11 mouse cellular contexts compared by ENCODE assay signal in genomic region chr15:102258581-102259253, GRCm38 (mm10). TPM values are rescaled to one million over a fixed set of nuclear protein-coding genes. Genes with fewer than 3 reads are reported as not detected.
A peak's percentile ranks its signal among the peaks of the same experiment; 100 is the strongest.
DNase-seq lines count a peak whose midpoint lies in the region; ATAC-seq and TF ChIP-seq lines count a peak whose summit lies in the region.
"Had no signal": no experiment of that assay in that cellular context is flagged by ENCODE, and none has a peak within 500 bp of the region (broad histone marks: within the 10 kb centered on the region; RNA-seq: fewer than 3 reads in every experiment).

No protein-coding gene starts in this region.

- no peak for TF ChIP-seq CTCF in intestine, postnatal 0 days (IDR thresholded peaks at IDR 0.05; ENCODE audit: low read depth)

- no peak overlapping the region for H3K9ac ChIP-seq in intestine, embryonic 14.5 days (ENCODE audit: low read length)
- H3K9ac ChIP-seq in intestine, postnatal 0 days (ENCODE audit: low read depth, low read length), result no peak overlapping the region
- H3K9ac ChIP-seq in forebrain, embryonic 13.5 days, result 0 out of 2 replicates have a peak overlapping the region, but pooled peaks have one; percentile 14

- peak; percentile 40 for ATAC-seq in intestine, embryonic 14.5 days (replicated peaks; ENCODE audit: low FRiP score, low TSS enrichment, low read depth)
- ATAC-seq in intestine, postnatal 0 days, result no peak
- ATAC-seq in forebrain, embryonic 13.5 days, result no peak
- ATAC-seq in erythroblast, adult 5-6 weeks (replicated peaks; ENCODE audit: low FRiP score, poor library complexity, severe bottlenecking), result no peak
- ATAC-seq in erythroid progenitor cell, adult 5-6 weeks (replicated peaks; ENCODE audit: low FRiP score, poor library complexity, severe bottlenecking), result no peak

- no peak overlapping the region for H3K4me3 ChIP-seq in intestine, embryonic 14.5 days (ENCODE audit: low read depth, low read length)
- H3K4me3 ChIP-seq in intestine, postnatal 0 days (ENCODE audit: low read depth, low read length), result no peak overlapping the region
- H3K4me3 ChIP-seq in forebrain, embryonic 13.5 days, result no peak overlapping the region

- peaks cover 4% of the 10 kb centered on the region; the same call in 1 of the 2 replicates for H3K27me3 ChIP-seq in intestine, embryonic 14.5 days (replicated peaks; ENCODE audit: control insufficient read depth, insufficient read depth, low read length)
- peaks cover 12% of the 10 kb centered on the region; the same call in 1 of the 2 replicates for H3K27me3 ChIP-seq in intestine, postnatal 0 days (replicated peaks; ENCODE audit: control insufficient read depth, insufficient read depth, low read length)
- H3K27me3 ChIP-seq in forebrain, embryonic 13.5 days, result peaks cover 62% of the 10 kb centered on the region

- peaks cover 19% of the 10 kb centered on the region for H3K4me1 ChIP-seq in intestine, embryonic 14.5 days (replicated peaks; ENCODE audit: control insufficient read depth, insufficient read depth, low read length)
- peaks cover 4% of the 10 kb centered on the region; the same call in 1 of the 2 replicates for H3K4me1 ChIP-seq in intestine, postnatal 0 days (replicated peaks; ENCODE audit: control insufficient read depth, insufficient read depth, low read length)
- H3K4me1 ChIP-seq in forebrain, embryonic 13.5 days, result peaks cover 30% of the 10 kb centered on the region

- no peaks in the 10 kb centered on the region for H3K36me3 ChIP-seq in intestine, embryonic 14.5 days (ENCODE audit: control insufficient read depth, insufficient read depth, low read length)
- H3K36me3 ChIP-seq in intestine, postnatal 0 days (ENCODE audit: control insufficient read depth, insufficient read depth), result no peaks in the 10 kb centered on the region
- no peaks in the 10 kb centered on the region for H3K36me3 ChIP-seq in forebrain, embryonic 13.5 days (ENCODE audit: poor library complexity, severe bottlenecking)

- no peaks in the 10 kb centered on the region for H3K9me3 ChIP-seq in intestine, embryonic 14.5 days (ENCODE audit: control insufficient read depth, low read length)
- no peaks in the 10 kb centered on the region for H3K9me3 ChIP-seq in intestine, postnatal 0 days (ENCODE audit: control insufficient read depth)
- H3K9me3 ChIP-seq in forebrain, embryonic 13.5 days (replicated peaks), result no peaks in the 10 kb centered on the region

- H3K4me2 ChIP-seq in intestine, embryonic 14.5 days (ENCODE audit: low read length), result no peak overlapping the region; the same call in 1 of the 2 replicates
- no peak overlapping the region for H3K4me2 ChIP-seq in intestine, postnatal 0 days (replicated peaks; ENCODE audit: low read depth)
- H3K4me2 ChIP-seq in forebrain, embryonic 13.5 days, result no peak overlapping the region

- no peak overlapping the region; the same call in 1 of the 2 replicates for H3K27ac ChIP-seq in intestine, embryonic 14.5 days (ENCODE audit: low read depth)
- H3K27ac ChIP-seq in intestine, postnatal 0 days (ENCODE audit: low read depth, low read length), result no peak overlapping the region
- H3K27ac ChIP-seq in forebrain, embryonic 13.5 days, result no peak overlapping the region

- 24% methylated on average over 11 of the region's 11 CpGs for WGBS in intestine, embryonic 14.5 days
- WGBS in intestine, postnatal 0 days, result 39% methylated on average over 11 of the region's 11 CpGs
- WGBS in forebrain, embryonic 13.5 days, result 16% methylated on average over 11 of the region's 11 CpGs

- DNase-seq in embryo, embryonic 10.5 days (ENCODE audit: low spot score), result peak; percentile 40
- no peak for DNase-seq in embryo, embryonic 9.5 days (ENCODE audit: extremely low spot score)
- no peak for DNase-seq in intestine, embryonic 14.5 days (ENCODE audit: low spot score)
- peak; percentile 51 for DNase-seq in 3T3-L1 (ENCODE audit: low read depth, low spot score)
- DNase-seq: B cell, adult 2 months; layer of hippocampus, adult 9-11 months had no signal

RNA-seq across cellular contexts. Expression of gene Rarg, which starts 1.4 kb away (rescaled TPM):
- polyA plus RNA-seq in intestine, embryonic 14.5 days (2014; fragmentation: Nextera tagmentation; extraction: Ambion mirVana), result 16.4 and 17.1 TPM in 2 replicates
- polyA plus RNA-seq in intestine, postnatal 0 days (2015; fragmentation: Nextera tagmentation; extraction: Ambion mirVana), result 5.9 and 7.3 TPM in 2 replicates
- 3.2 and 4.2 TPM in 2 replicates for polyA plus RNA-seq in forebrain, embryonic 13.5 days (2015; fragmentation: Nextera tagmentation; extraction: Ambion mirVana)
- total RNA-seq in erythroblast, adult 5-6 weeks (2015; ENCODE audit: low replicate concordance), result 0.84 and 1.5 TPM in 2 replicates
- total RNA-seq in erythroblast, adult 5-6 weeks (2017; ENCODE audit: low replicate concordance), result 0.84 and 5.2 TPM in 2 replicates
- 4.6 and 9.4 TPM in 2 replicates for total RNA-seq in erythroid progenitor cell, adult 5-6 weeks (2015; ENCODE audit: low replicate concordance)
- total RNA-seq in erythroid progenitor cell, adult 5-6 weeks (2017; ENCODE audit: low replicate concordance), result 2.6 and 3.6 TPM in 2 replicates

RNA-seq across cellular contexts. Expression of gene Gm9918, which starts 11.6 kb away (rescaled TPM):
- polyA plus RNA-seq in intestine, embryonic 14.5 days (2014; fragmentation: Nextera tagmentation; extraction: Ambion mirVana), result 0.11 and 0.19 TPM in 2 replicates
- polyA plus RNA-seq in intestine, postnatal 0 days (2015; fragmentation: Nextera tagmentation; extraction: Ambion mirVana), result 0.07 TPM in 1 of 2 replicates, not detected in the other
- polyA plus RNA-seq in forebrain, embryonic 13.5 days (2015; fragmentation: Nextera tagmentation; extraction: Ambion mirVana), result 0.09 TPM in 1 of 2 replicates, not detected in the other
- not detected in 2 replicates for total RNA-seq in erythroblast, adult 5-6 weeks (2015; ENCODE audit: low replicate concordance)
- not detected in 2 replicates for total RNA-seq in erythroblast, adult 5-6 weeks (2017; ENCODE audit: low replicate concordance)
- not detected in 2 replicates for total RNA-seq in erythroid progenitor cell, adult 5-6 weeks (2015; ENCODE audit: low replicate concordance)
- total RNA-seq in erythroid progenitor cell, adult 5-6 weeks (2017; ENCODE audit: low replicate concordance), result not detected in 2 replicates
- total RNA-seq: gastrocnemius, postnatal 25 days had no signal

RNA-seq across cellular contexts. Expression of gene Mfsd5, which starts 20.5 kb away (rescaled TPM):
- polyA plus RNA-seq in intestine, embryonic 14.5 days (2014; fragmentation: Nextera tagmentation; extraction: Ambion mirVana), result 65.3 and 67.1 TPM in 2 replicates
- polyA plus RNA-seq in intestine, postnatal 0 days (2015; fragmentation: Nextera tagmentation; extraction: Ambion mirVana), result 80.4 and 81.1 TPM in 2 replicates
- 46.7 and 48.9 TPM in 2 replicates for polyA plus RNA-seq in forebrain, embryonic 13.5 days (2015; fragmentation: Nextera tagmentation; extraction: Ambion mirVana)
- 5.9 and 15.6 TPM in 2 replicates for total RNA-seq in erythroblast, adult 5-6 weeks (2015; ENCODE audit: low replicate concordance)
- 2.5 and 10.7 TPM in 2 replicates for total RNA-seq in erythroblast, adult 5-6 weeks (2017; ENCODE audit: low replicate concordance)
- 8.8 and 19.1 TPM in 2 replicates for total RNA-seq in erythroid progenitor cell, adult 5-6 weeks (2015; ENCODE audit: low replicate concordance)
- total RNA-seq in erythroid progenitor cell, adult 5-6 weeks (2017; ENCODE audit: low replicate concordance), result 3.1 and 5.1 TPM in 2 replicates

RNA-seq across cellular contexts. Expression of gene Itgb7, which starts 27.0 kb away (rescaled TPM):
- 13.3 and 13.5 TPM in 2 replicates for polyA plus RNA-seq in intestine, embryonic 14.5 days (2014; fragmentation: Nextera tagmentation; extraction: Ambion mirVana)
- 2.6 and 2.9 TPM in 2 replicates for polyA plus RNA-seq in intestine, postnatal 0 days (2015; fragmentation: Nextera tagmentation; extraction: Ambion mirVana)
- 0.32 and 0.48 TPM in 2 replicates for polyA plus RNA-seq in forebrain, embryonic 13.5 days (2015; fragmentation: Nextera tagmentation; extraction: Ambion mirVana)
- total RNA-seq in erythroblast, adult 5-6 weeks (2015; ENCODE audit: low replicate concordance), result 36.8 and 55.3 TPM in 2 replicates
- total RNA-seq in erythroblast, adult 5-6 weeks (2017; ENCODE audit: low replicate concordance), result 31.0 and 35.5 TPM in 2 replicates
- total RNA-seq in erythroid progenitor cell, adult 5-6 weeks (2015; ENCODE audit: low replicate concordance), result 26.0 and 32.1 TPM in 2 replicates
- 21.8 and 32.8 TPM in 2 replicates for total RNA-seq in erythroid progenitor cell, adult 5-6 weeks (2017; ENCODE audit: low replicate concordance)

RNA-seq across cellular contexts. Expression of gene Espl1, which starts 37.3 kb away (rescaled TPM):
- polyA plus RNA-seq in intestine, embryonic 14.5 days (2014; fragmentation: Nextera tagmentation; extraction: Ambion mirVana), result 28.0 and 33.0 TPM in 2 replicates
- polyA plus RNA-seq in intestine, postnatal 0 days (2015; fragmentation: Nextera tagmentation; extraction: Ambion mirVana), result 4.7 and 5.4 TPM in 2 replicates
- 19.7 and 27.3 TPM in 2 replicates for polyA plus RNA-seq in forebrain, embryonic 13.5 days (2015; fragmentation: Nextera tagmentation; extraction: Ambion mirVana)
- 4.8 and 10.9 TPM in 2 replicates for total RNA-seq in erythroblast, adult 5-6 weeks (2015; ENCODE audit: low replicate concordance)
- total RNA-seq in erythroblast, adult 5-6 weeks (2017; ENCODE audit: low replicate concordance), result 29.3 and 37.1 TPM in 2 replicates
- total RNA-seq in erythroid progenitor cell, adult 5-6 weeks (2015; ENCODE audit: low replicate concordance), result 145 and 158 TPM in 2 replicates
- total RNA-seq in erythroid progenitor cell, adult 5-6 weeks (2017; ENCODE audit: low replicate concordance), result 127 and 176 TPM in 2 replicates

Comparison
In these comparisons a context has a peak if more than half of its experiments do, and no peak if none do; other contexts are left out.
1. DNase-seq: peak in embryo, embryonic 10.5 days (single experiment) and 3T3-L1 (single experiment); none in embryo, embryonic 9.5 days (single experiment) and intestine, embryonic 14.5 days (single experiment).